Mouse (Mus musculus): ENCODE measurements at regions not wholly inside any gene's neighbourhood (a gene's known extent, or its start where the extent isn't known, plus 50 kb on each side); places are given as distances from the start of the nearest gene placed in this dataset.
"Not testable (repeated sequence)": the region's sequence is repeated elsewhere in the genome, so short reads cannot be mapped to it uniquely, and the experiment has no call there.

DNA sequence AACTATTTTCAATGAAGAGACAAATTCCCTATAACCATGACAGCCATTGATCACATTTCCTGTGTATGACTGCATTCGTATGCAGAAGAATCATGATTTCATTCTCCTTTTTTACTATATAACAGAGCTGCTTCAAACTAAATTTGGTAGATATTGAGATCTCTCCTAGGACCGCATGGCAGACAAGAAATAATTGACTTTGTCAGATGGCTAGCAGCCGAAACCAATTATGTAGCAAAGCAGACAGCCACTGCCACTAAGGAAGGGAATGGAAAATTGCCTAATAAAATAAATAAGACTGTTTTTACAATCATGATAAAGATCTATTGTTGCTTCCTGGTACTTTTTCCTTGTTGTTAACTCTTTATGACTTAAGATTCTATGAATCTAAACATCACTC is 1143.6 kb upstream of the Gm12353 start:
- DNase-seq (ENCODE audit: low spot score) (peak; percentile 60), ATAC-seq (replicated peaks; ENCODE audit: insufficient number of reproducible peaks, low FRiP score, low TSS enrichment, low read depth) (no peak)
- no peaks in the 10 kb centered on the region for H3K4me1 ChIP-seq (ENCODE audit: control insufficient read depth, insufficient read depth, low read length)
- WGBS = 30% methylated on average over 3 of the region's 3 CpGs
- H3K4me2 ChIP-seq (ENCODE audit: low read depth, low read length) = no peak overlapping the region
- no peak overlapping the region for H3K4me3 ChIP-seq (ENCODE audit: low read depth, low read length)
- no peaks in the 10 kb centered on the region for H3K36me3 ChIP-seq (replicated peaks; ENCODE audit: control insufficient read depth, insufficient read depth, low read depth, low read length)
- no peak overlapping the region for H3K9ac ChIP-seq (replicated peaks; ENCODE audit: low read length)
- H3K27ac ChIP-seq (replicated peaks; ENCODE audit: low read depth, low read length) = no peak overlapping the region
- H3K27me3 ChIP-seq (ENCODE audit: control insufficient read depth, insufficient read depth, low read length) = no peaks in the 10 kb centered on the region
- no peaks in the 10 kb centered on the region for H3K9me3 ChIP-seq (replicated peaks; ENCODE audit: control insufficient read depth, low read length)

DNA sequence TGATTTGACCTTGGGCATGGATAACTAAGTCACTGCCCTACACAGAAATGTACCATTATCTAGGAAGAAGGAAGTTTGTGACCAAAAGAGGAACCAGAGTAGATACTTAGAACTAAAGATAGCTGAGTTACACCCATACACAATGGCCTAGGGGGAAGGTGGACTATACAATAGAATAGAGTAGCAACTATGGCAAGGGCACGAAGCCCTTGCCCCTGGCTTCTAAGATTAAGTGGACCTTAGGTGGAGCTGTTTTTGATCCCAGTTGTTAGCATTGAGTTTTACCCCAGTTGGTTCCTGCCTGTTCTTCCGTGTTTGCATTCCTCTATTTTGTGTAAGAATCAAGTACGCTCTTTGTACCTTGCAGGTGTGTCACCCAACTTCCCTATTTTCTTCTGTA is 1137.0 kb upstream of the Gm12353 start:
- not testable (repeated sequence) for H3K9me3 ChIP-seq (replicated peaks; ENCODE audit: control insufficient read depth, low read length); H3K27ac ChIP-seq (replicated peaks; ENCODE audit: low read depth, low read length); H3K9ac ChIP-seq (replicated peaks; ENCODE audit: low read length); DNase-seq (ENCODE audit: low spot score); ATAC-seq (replicated peaks; ENCODE audit: insufficient number of reproducible peaks, low FRiP score, low TSS enrichment, low read depth); H3K4me1 ChIP-seq (ENCODE audit: control insufficient read depth, insufficient read depth, low read length); H3K4me2 ChIP-seq (ENCODE audit: low read depth, low read length); H3K4me3 ChIP-seq (ENCODE audit: low read depth, low read length); H3K27me3 ChIP-seq (ENCODE audit: control insufficient read depth, insufficient read depth, low read length); H3K36me3 ChIP-seq (replicated peaks; ENCODE audit: control insufficient read depth, insufficient read depth, low read depth, low read length)
- WGBS = 93% methylated on average over 3 of the region's 3 CpGs

- no peaks in the 10 kb centered on the region for H3K9me3 ChIP-seq (replicated peaks; ENCODE audit: control insufficient read depth, low read length)
- H3K4me1 ChIP-seq (ENCODE audit: control insufficient read depth, insufficient read depth, low read length) = no peaks in the 10 kb centered on the region
- no peak overlapping the region for H3K4me3 ChIP-seq (ENCODE audit: low read depth, low read length)
- no peaks in the 10 kb centered on the region for H3K27me3 ChIP-seq (ENCODE audit: control insufficient read depth, insufficient read depth, low read length)
- no peak for DNase-seq (ENCODE audit: low spot score)
- no peak overlapping the region for H3K27ac ChIP-seq (replicated peaks; ENCODE audit: low read depth, low read length)
- no peak overlapping the region for H3K9ac ChIP-seq (replicated peaks; ENCODE audit: low read length)
- ATAC-seq (replicated peaks; ENCODE audit: insufficient number of reproducible peaks, low FRiP score, low TSS enrichment, low read depth) = no peak
- H3K4me2 ChIP-seq (ENCODE audit: low read depth, low read length) = no peak overlapping the region
- H3K36me3 ChIP-seq (replicated peaks; ENCODE audit: control insufficient read depth, insufficient read depth, low read depth, low read length) = no peaks in the 10 kb centered on the region
Measured at GRCm38 (mm10) chr4:18469534-18469933, 1135.7 kb upstream of the Gm12353 start.

Measured in embryonic facial prominence, embryonic 11.5 days (tissue).